Mouse (Mus musculus) liver, postnatal 0 days (tissue): Measurements from ENCODE around the gene Kcne2. TPM values are rescaled to one million over a fixed set of nuclear protein-coding genes. Genes with fewer than 3 reads are reported as not detected.

Source experiments
- ATAC-seq: fragments of 200-750 bp; cut with Nextera tagmentation; 2 replicates; pipeline ENCODE4 v1.8.0; 2017; ENCODE audit warnings: mild to moderate bottlenecking, moderate library complexity
- DNase-seq: peaks from one replicate; pipeline ENCODE4 v3.0.0-alpha.2; 2016
- H3K27ac ChIP-seq: fragments of 300-500 bp; sonication (generic); 2 replicates; pipeline ENCODE4 v1.5.1; 2014; ENCODE audit warnings: antibody characterized with exemption, moderate library complexity, mild to moderate bottlenecking, low read depth
- H3K27me3 ChIP-seq: fragments of 300-500 bp; sonication (generic); 2 replicates; pipeline ENCODE4 v1.6.1; 2014; ENCODE audit warnings: low read length, control low read depth, mixed read lengths; ENCODE audit not compliant: insufficient read depth
- H3K36me3 ChIP-seq: fragments of 300-500 bp; sonication (generic); replicated peaks from 2 replicates; pipeline ENCODE4 v1.6.1; 2014; ENCODE audit warnings: mild to moderate bottlenecking, control low read depth, low read length, moderate library complexity, mixed read lengths; ENCODE audit not compliant: insufficient read depth
- H3K4me1 ChIP-seq: fragments of 300-500 bp; sonication (generic); 2 replicates; pipeline ENCODE4 v1.6.1; 2014; ENCODE audit warnings: antibody characterized with exemption, mild to moderate bottlenecking, control low read depth; ENCODE audit not compliant: insufficient read depth
- H3K4me2 ChIP-seq: fragments of 300-500 bp; sonication (generic); 2 replicates; pipeline ENCODE4 v1.6.1; 2014; ENCODE audit warnings: low read depth, mild to moderate bottlenecking, low read length, moderate library complexity, mixed read lengths
- H3K4me3 ChIP-seq: fragments of 300-500 bp; sonication (generic); 2 replicates; pipeline ENCODE4 v1.5.1; 2014; ENCODE audit warnings: low read depth, low read length
- H3K9ac ChIP-seq: fragments of 300-500 bp; sonication (generic); replicated peaks from 2 replicates; pipeline ENCODE4 v1.6.1; 2014; ENCODE audit warnings: mild to moderate bottlenecking, moderate library complexity
- H3K9me3 ChIP-seq: fragments of 300-500 bp; sonication (generic); 2 replicates; pipeline ENCODE4 v1.6.1; 2016; ENCODE audit warnings: mild to moderate bottlenecking, control low read depth, low read length, mixed read lengths
- CTCF ChIP-seq: sonication (generic); IDR thresholded peaks from 2 replicates; pipeline ENCODE4 v1.5.1; 2016; ENCODE audit warnings: antibody characterized with exemption, low read depth
- EP300 ChIP-seq: IDR thresholded peaks from 2 replicates; pipeline ENCODE4 v1.6.1; 2016; ENCODE audit warnings: antibody characterized with exemption, low read depth, mild to moderate bottlenecking
- WGBS: fragments of 180-500 bp; shearing (Covaris S2); extraction: QIAGEN DNeasy Blood & Tissue Kit; methylation state at CpG from one replicate; pipeline ENCODE4 v1.1.7; 2014; ENCODE audit not compliant: insufficient replicate concordance; 5-methylcytosine and 5-hydroxymethylcytosine counted together
- polyA plus RNA-seq: library from polyadenylated mRNA; unstranded; fragments of >200 nt; fragmentation: Nextera tagmentation; extraction: Ambion mirVana; gene quantifications from 2 replicates; pipeline ENCODE4 v1.2.1, GENCODE M21; 2015

The Kcne2 gene
- polyA plus RNA-seq, 1 experiment from 2014 or later = not detected

GRCm38 (mm10) chr16:92267861-92268260 lies 24.3 kb upstream of the Kcne2 start:
- 60% methylated on average over 12 of the region's 12 CpGs for WGBS
- Histone ChIP-seq H3K4me2 (no peak overlapping the region), H3K9ac (no peak overlapping the region), H3K4me1 (no peaks in the 10 kb centered on the region), H3K4me3 (no peak overlapping the region), H3K36me3 (no peaks in the 10 kb centered on the region), H3K9me3 (no peaks in the 10 kb centered on the region), H3K27ac (no peak overlapping the region), H3K27me3 (no peaks in the 10 kb centered on the region)
- ATAC-seq (no peak), DNase-seq (no peak)
- TF ChIP-seq EP300 (no peak), CTCF (no peak)

GRCm38 (mm10) chr16:92274516-92274915 lies 17.7 kb upstream of the Kcne2 start:
- 72% methylated on average over 5 of the region's 5 CpGs for WGBS

GRCm38 (mm10) chr16:92275526-92275925 lies 16.7 kb upstream of the Kcne2 start:
- 71% methylated on average over 4 of the region's 4 CpGs for WGBS
- no peak overlapping the region for H3K27ac ChIP-seq
- H3K9ac ChIP-seq = no peak overlapping the region
- DNase-seq = no peak
- H3K4me1 ChIP-seq = no peaks in the 10 kb centered on the region
- no peak for ATAC-seq
- no peaks in the 10 kb centered on the region for H3K36me3 ChIP-seq
- H3K4me3 ChIP-seq = no peak overlapping the region
- TF ChIP-seq CTCF = no peak
- TF ChIP-seq EP300 = no peak
- H3K9me3 ChIP-seq = no peaks in the 10 kb centered on the region
- no peak overlapping the region for H3K4me2 ChIP-seq
- no peaks in the 10 kb centered on the region for H3K27me3 ChIP-seq

More at GRCm38 (mm10) chr16:92274516-92274915, 17.7 kb upstream of the Kcne2 start:
- TF ChIP-seq CTCF (no peak), EP300 (no peak)
- H3K36me3 ChIP-seq = no peaks in the 10 kb centered on the region
- no peak overlapping the region for H3K4me2 ChIP-seq
- no peak overlapping the region for H3K9ac ChIP-seq
- no peak overlapping the region for H3K4me3 ChIP-seq
- H3K27ac ChIP-seq = no peak overlapping the region
- no peaks in the 10 kb centered on the region for H3K4me1 ChIP-seq
- H3K9me3 ChIP-seq = no peaks in the 10 kb centered on the region
- H3K27me3 ChIP-seq = no peaks in the 10 kb centered on the region
- ATAC-seq = no peak
- DNase-seq = no peak

DNA sequence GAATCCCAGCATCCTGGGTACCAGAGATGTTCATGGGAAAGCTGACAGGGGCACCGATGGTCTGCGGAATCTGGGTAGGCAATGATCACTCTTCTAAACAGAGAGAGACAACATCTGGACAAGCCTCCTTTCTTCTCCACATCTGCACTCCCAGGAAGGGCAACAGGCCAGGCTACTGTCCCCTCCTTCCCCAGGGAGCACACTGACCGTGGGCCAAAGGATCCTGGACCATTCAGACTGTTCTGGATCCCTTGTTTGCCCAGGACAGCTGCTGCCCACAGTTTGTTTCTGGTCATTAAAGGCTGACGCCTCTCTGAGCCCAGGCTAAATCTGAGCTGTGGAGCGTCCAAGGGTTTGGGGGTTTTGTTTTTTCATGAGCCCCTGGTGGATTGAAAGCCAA lies 9.5 kb upstream of the Kcne2 start:
- ATAC-seq = no peak

GRCm38 (mm10) chr16:92285068-92285467 lies 7.1 kb upstream of the Kcne2 start:
- ATAC-seq (no peak), DNase-seq (no peak)
- H3K27me3 ChIP-seq = no peaks in the 10 kb centered on the region
- H3K36me3 ChIP-seq = no peaks in the 10 kb centered on the region
- H3K9ac ChIP-seq = no peak overlapping the region
- no peaks in the 10 kb centered on the region for H3K9me3 ChIP-seq
- H3K4me1 ChIP-seq = no peaks in the 10 kb centered on the region
- WGBS = 30% methylated on average over 10 of the region's 10 CpGs
- H3K4me3 ChIP-seq = no peak overlapping the region
- H3K27ac ChIP-seq = no peak overlapping the region
- H3K4me2 ChIP-seq = no peak overlapping the region
- TF ChIP-seq EP300 (no peak), CTCF (no peak)

More for the DNA sequence above, 9.5 kb upstream of the Kcne2 start:
- WGBS = 81% methylated on average over 5 of the region's 5 CpGs
- Histone ChIP-seq H3K9me3 (no peaks in the 10 kb centered on the region), H3K4me1 (no peaks in the 10 kb centered on the region), H3K4me3 (no peak overlapping the region), H3K9ac (no peak overlapping the region), H3K36me3 (no peaks in the 10 kb centered on the region), H3K4me2 (no peak overlapping the region), H3K27ac (no peak overlapping the region), H3K27me3 (no peaks in the 10 kb centered on the region)
- no peak for DNase-seq
- TF ChIP-seq EP300 (no peak), CTCF (no peak)

- Histone ChIP-seq H3K27ac (no peak overlapping the region), H3K36me3 (no peaks in the 10 kb centered on the region), H3K9me3 (no peaks in the 10 kb centered on the region), H3K9ac (no peak overlapping the region), H3K4me2 (no peak overlapping the region), H3K4me3 (no peak overlapping the region), H3K27me3 (no peaks in the 10 kb centered on the region), H3K4me1 (no peaks in the 10 kb centered on the region)
- peak; percentile 17; the same call in 1 of the 2 replicates for ATAC-seq
- 9% methylated on average over 7 of the region's 7 CpGs for WGBS
- TF ChIP-seq EP300 = no peak
- TF ChIP-seq CTCF = peak; percentile 92
- DNase-seq = peak; percentile 85
These were observed 5.6 kb upstream of the Kcne2 start for GRCm38 (mm10) chr16:92286609-92287008.

DNA sequence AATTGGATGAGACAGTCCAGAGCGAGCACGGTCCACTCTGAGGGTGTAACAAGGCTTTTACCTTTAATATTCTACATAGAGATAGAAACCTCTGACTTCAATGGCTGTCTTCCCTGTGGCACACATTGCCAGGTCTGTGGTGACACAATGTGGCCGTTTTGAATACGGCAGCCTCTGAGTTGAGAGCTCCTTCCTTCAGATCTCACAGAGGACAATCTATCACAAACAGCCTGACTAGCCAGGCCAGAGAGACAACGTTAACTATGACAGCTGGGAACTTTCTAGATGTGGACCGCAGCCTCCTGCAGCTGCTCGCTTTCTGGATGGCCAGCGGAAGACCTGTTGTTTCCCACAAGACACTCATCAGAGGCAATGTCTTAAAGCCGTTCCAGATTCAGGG lies 3.4 kb upstream of the Kcne2 start:
- 80% methylated on average over 9 of the region's 9 CpGs for WGBS
- Histone ChIP-seq H3K9me3 (no peaks in the 10 kb centered on the region), H3K4me1 (no peaks in the 10 kb centered on the region), H3K27ac (no peak overlapping the region), H3K27me3 (0 out of 2 replicates have a peak, but pooled peaks cover 4% of the 10 kb centered on the region), H3K9ac (no peak overlapping the region), H3K4me2 (no peak overlapping the region), H3K36me3 (no peaks in the 10 kb centered on the region), H3K4me3 (no peak overlapping the region)
- TF ChIP-seq EP300 (no peak), CTCF (peak; percentile 53)
- ATAC-seq (no peak), DNase-seq (no peak)
